Mouse (Mus musculus): ENCODE measurements around the gene Tmem143.

Tmem143 gene

GRCm38 (mm10) chr7:45887246-45887645 is 9.5 kb upstream of the Tmem143 start:
- DNase-seq (ENCODE audit: low read depth) = no peak

GRCm38 (mm10) chr7:45892651-45893050 is 4.1 kb upstream of the Tmem143 start:
- DNase-seq (ENCODE audit: low read depth) = no peak

GRCm38 (mm10) chr7:45895931-45896516 is 717 bp upstream of the Tmem143 start:
- DNase-seq (ENCODE audit: low read depth) = no peak

GRCm38 (mm10) chr7:45897258-45897757 is 567 bp downstream of the Tmem143 start:
- peak; percentile 96 for DNase-seq (ENCODE audit: low read depth)

- peak; percentile 85 for DNase-seq (ENCODE audit: low read depth)
Measured at GRCm38 (mm10) chr7:45898125-45898524, 1.4 kb downstream of the Tmem143 start.

GRCm38 (mm10) chr7:45901562-45901961 is 4.8 kb downstream of the Tmem143 start:
- DNase-seq (ENCODE audit: low read depth) = peak; percentile 83

- no peak for DNase-seq (ENCODE audit: low read depth)
Measured at GRCm38 (mm10) chr7:45902481-45903002, 5.8 kb downstream of the Tmem143 start.

- DNase-seq (ENCODE audit: low read depth) = no peak
Measured at GRCm38 (mm10) chr7:45906622-45907021, 9.9 kb downstream of the Tmem143 start.

GRCm38 (mm10) chr7:45908384-45908783 is 11.6 kb downstream of the Tmem143 start:
- DNase-seq (ENCODE audit: low read depth) = peak; percentile 47

GRCm38 (mm10) chr7:45909145-45909544 is 12.4 kb downstream of the Tmem143 start:
- DNase-seq (ENCODE audit: low read depth) = no peak

GRCm38 (mm10) chr7:45914067-45914466 is 17.3 kb downstream of the Tmem143 start:
- no peak for DNase-seq (ENCODE audit: low read depth)

GRCm38 (mm10) chr7:45915011-45915410 is 18.3 kb downstream of the Tmem143 start:
- no peak for DNase-seq (ENCODE audit: low read depth)

- DNase-seq (ENCODE audit: low read depth) = peak; percentile 98
Measured at GRCm38 (mm10) chr7:45916056-45917003, 19.6 kb downstream of the Tmem143 start.

GRCm38 (mm10) chr7:45917004-45917704 is 20.4 kb downstream of the Tmem143 start:
- DNase-seq (ENCODE audit: low read depth) = peak; percentile 22

- no peak for DNase-seq (ENCODE audit: low read depth)
Measured at GRCm38 (mm10) chr7:45917926-45918325, 21.2 kb downstream of the Tmem143 start.

GRCm38 (mm10) chr7:45919083-45919671 is 22.4 kb downstream of the Tmem143 start:
- DNase-seq (ENCODE audit: low read depth) = peak; percentile 24

GRCm38 (mm10) chr7:45919761-45920160 is 23.0 kb downstream of the Tmem143 start:
- no peak for DNase-seq (ENCODE audit: low read depth)

GRCm38 (mm10) chr7:45920583-45921241 is 24.0 kb downstream of the Tmem143 start:
- DNase-seq (ENCODE audit: low read depth) = peak; percentile 83

GRCm38 (mm10) chr7:45921242-45921621 is 24.5 kb downstream of the Tmem143 start, which contains the start of gene Emp3:
TSS of gene Emp3 (minus strand) at chr7:45921404.
- peak; percentile 94 for DNase-seq (ENCODE audit: low read depth)

- peak; percentile 66 for DNase-seq (ENCODE audit: low read depth)
Measured at GRCm38 (mm10) chr7:45921950-45922600, 25.3 kb downstream of the Tmem143 start.

Data from 416B (cell line).